Mouse (Mus musculus) myocyte (in vitro differentiated cells): ENCODE measurements at regions not wholly inside any gene's neighbourhood (a gene's known extent, or its start where the extent isn't known, plus 50 kb on each side); places are given as distances from the start of the nearest gene placed in this dataset.

Experiments
- CEBPB ChIP-seq: IDR thresholded peaks from 2 replicates; pipeline ENCODE4 v1.6.1; 2011; ENCODE audit warnings: mild to moderate bottlenecking, moderate library complexity; ENCODE audit not compliant: poor library complexity, insufficient read depth, severe bottlenecking
- MAX ChIP-seq: IDR thresholded peaks from one replicate; pipeline ENCODE4 v1.6.1; 2011; ENCODE audit warnings: low read depth, mild to moderate bottlenecking, control low read depth
- MYOD1 ChIP-seq, 3 experiments: IDR thresholded peaks; one replicate each; pipeline ENCODE4 v1.6.1; 2011; ENCODE audit warnings: control low read depth in 2 of 3, low read depth in 2 of 3, mild to moderate bottlenecking in 2 of 3, moderate library complexity in 1 of 3; ENCODE audit not compliant: insufficient read length in 2 of 3, control insufficient read depth in 1 of 3
- MYOG ChIP-seq, 3 experiments: IDR thresholded peaks; one replicate each; pipeline ENCODE4 v1.6.1; 2011; ENCODE audit warnings: control low read depth in 2 of 3, low read depth in 2 of 3, mild to moderate bottlenecking in 2 of 3; ENCODE audit not compliant: insufficient read length in 2 of 3, control insufficient read depth in 1 of 3, insufficient read depth in 1 of 3
- POLR2A ChIP-seq: IDR thresholded peaks from one replicate; pipeline ENCODE4 v1.6.1; 2011; ENCODE audit warnings: low read depth, mild to moderate bottlenecking, control low read depth, moderate library complexity; ENCODE audit not compliant: insufficient read length
- REST ChIP-seq: IDR thresholded peaks from one replicate; pipeline ENCODE4 v1.6.1; 2011; ENCODE audit warnings: mild to moderate bottlenecking, control low read depth, moderate library complexity; ENCODE audit not compliant: insufficient read depth, insufficient read length
- TCF12 ChIP-seq: IDR thresholded peaks from one replicate; pipeline ENCODE4 v1.6.1; 2011; ENCODE audit warnings: mild to moderate bottlenecking, control low read depth; ENCODE audit not compliant: poor library complexity, insufficient read depth, severe bottlenecking
- TCF3 ChIP-seq: IDR thresholded peaks from one replicate; pipeline ENCODE4 v1.6.1; 2011; ENCODE audit warnings: low read depth, control low read depth; ENCODE audit not compliant: insufficient read length
- USF1 ChIP-seq: IDR thresholded peaks from one replicate; pipeline ENCODE4 v1.6.1; 2011; ENCODE audit warnings: low read depth, mild to moderate bottlenecking, control low read depth, moderate library complexity

DNA sequence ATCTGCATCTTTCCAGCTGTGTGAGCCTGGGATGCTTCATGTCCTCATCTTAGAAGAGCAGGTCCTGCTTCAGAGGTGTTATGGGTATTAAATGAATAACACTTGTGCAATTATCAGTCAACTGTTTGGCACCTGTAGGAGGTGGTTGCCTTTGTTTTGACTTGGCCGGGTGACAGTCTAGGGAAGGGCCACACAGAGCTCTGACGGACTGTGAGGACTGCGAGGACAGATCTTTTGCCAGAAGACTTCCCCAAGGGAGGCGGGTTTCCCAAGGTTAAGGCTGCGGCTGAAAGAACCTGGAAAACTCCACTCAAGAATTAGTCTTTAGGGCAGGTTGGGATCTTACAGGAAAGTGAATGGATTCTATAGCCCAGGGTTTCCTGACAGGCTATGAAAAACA, 239.8 kb downstream of the Ikzf2 start:
- no peak for TF ChIP-seq POLR2A
- TF ChIP-seq MYOD1 (IDR thresholded peaks at IDR 0.05; ENCODE audit: control insufficient read depth in 1 of 3, insufficient read length in 2 of 3, low read depth in 2 of 3) = no peak
- no peak for TF ChIP-seq MAX
- TF ChIP-seq MYOG (IDR thresholded peaks at IDR 0.05; ENCODE audit: control insufficient read depth in 1 of 3, insufficient read depth in 1 of 3, insufficient read length in 2 of 3, low read depth in 2 of 3) = no peak
- TF ChIP-seq USF1 = no peak
- no peak for TF ChIP-seq REST
- TF ChIP-seq CEBPB = no peak
- no peak for TF ChIP-seq TCF12
- TF ChIP-seq TCF3 = no peak
